Mouse (Mus musculus): ENCODE data around the gene Ccdc61.

The Ccdc61 gene

DNA sequence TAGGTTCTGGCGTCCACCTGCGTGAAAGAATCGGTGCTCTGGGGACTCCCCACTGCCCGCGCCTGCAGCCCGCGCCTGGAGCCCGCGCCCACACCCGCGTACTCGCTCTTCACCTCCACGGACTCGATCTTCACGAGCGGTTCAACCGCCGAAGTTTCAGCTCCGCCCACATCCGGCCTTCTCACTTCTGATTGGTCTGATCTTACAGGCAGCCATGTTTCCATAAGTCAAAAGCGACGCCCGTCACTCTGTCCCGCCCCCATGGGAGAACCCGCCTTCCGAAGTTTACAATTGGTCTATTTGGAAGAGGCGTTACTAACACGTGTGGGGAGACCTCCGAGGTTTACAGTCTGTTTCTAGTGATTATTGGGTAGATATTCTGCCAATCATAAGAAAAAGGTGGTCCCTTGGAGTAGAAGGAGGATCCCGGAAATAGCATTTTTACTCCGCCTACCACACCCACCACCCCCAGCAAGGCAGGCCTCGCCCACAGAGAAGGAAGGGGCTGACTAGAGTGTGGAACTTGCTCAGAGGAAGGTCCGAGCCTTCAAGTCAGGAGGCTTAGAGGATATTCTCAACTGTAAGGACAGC lies at the start of gene Ccdc61:
Gene Ccdc61, minus strand, starts transcription at position 175 of the 591 bp plus-strand sequence.
- DNase-seq = peak; percentile 96 to 98

GRCm38 (mm10) chr7:18959446-18959845 lies 49.2 kb upstream of the Ccdc61 start:
- DNase-seq = peak in 1 of 2 experiments; percentile 32

DNA sequence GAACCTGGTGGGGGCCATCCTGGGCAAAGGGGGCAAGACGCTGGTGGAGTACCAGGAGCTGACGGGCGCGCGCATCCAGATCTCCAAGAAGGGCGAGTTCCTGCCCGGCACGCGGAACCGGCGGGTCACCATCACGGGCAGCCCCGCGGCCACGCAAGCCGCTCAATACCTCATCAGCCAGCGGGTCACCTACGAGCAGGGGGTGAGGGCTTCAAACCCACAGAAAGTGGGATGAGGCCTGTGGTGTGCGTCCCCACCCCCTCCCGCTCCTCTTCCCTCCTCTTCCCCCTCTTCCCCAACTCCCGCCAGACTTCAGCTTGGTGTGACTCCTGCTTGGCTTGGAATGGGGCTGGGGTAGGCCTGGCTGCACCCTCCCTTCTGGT lies 48.2 kb upstream of the Ccdc61 start:
- peak; percentile 55 for DNase-seq

- peak; percentile 78 to 84 for DNase-seq
Measured at GRCm38 (mm10) chr7:18957569-18958383, 47.6 kb upstream of the Ccdc61 start.

DNA sequence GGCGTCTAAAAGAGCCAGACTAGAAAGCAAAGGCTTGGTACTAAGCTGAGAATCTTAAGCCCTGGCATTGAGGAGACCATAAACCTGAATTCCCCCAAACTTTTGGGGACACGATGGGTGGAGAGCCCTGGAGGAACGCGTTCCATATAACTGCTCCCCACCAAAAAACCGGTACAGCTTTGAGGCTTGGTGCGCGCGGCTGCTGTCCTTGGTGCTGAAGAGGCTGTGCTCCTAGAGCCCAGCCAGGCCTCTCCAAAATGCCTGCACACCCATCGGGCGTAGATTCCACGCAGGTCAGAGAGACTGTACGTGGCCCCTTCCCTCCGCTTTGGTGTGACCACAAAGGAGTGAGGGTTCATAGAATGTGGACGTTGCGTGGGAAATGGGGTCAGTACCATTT lies 41.2 kb upstream of the Ccdc61 start:
- DNase-seq = no peak

- DNase-seq = peak in 1 of 2 experiments; percentile 61
Measured at GRCm38 (mm10) chr7:18950523-18951315, 40.5 kb upstream of the Ccdc61 start.

DNA sequence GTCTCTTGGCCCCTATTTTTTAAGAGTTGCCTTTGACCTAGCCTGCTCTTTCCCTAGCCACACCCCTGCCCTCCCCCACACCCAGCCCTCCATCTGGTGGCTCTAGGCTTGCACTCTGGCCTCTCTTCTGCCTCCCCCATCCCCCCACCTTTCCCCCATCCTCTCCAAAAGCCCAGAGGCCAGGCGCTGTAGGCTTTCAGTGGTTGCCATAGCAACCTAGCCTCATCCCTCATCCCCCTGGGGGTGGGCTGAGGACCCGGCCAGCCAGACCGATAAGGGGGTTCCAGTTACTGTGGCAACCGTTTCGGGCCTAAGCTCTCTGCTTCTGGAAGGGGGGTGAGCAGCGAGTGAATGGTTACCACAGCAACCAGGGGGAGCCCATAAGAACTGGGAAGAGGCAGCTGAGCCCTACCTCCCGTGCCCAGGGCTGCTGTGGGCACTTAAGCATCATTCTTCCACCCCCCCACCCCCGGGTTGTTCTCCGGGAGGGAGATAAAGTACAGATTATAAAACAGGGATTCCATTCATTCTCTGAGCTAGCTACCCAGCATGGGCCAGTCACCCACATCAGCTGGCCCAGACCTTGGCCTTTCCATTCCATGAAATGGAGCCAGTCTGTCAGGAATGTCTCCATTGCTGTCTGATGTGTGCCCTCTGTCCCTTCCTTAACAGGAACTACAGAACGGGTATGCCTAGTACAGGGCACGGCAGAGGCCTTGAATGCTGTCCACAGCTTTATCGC lies 39.7 kb upstream of the Ccdc61 start:
- peak; percentile 64 to 78 for DNase-seq

- no peak for DNase-seq
Measured at GRCm38 (mm10) chr7:18948151-18948550, 37.9 kb upstream of the Ccdc61 start.

DNA sequence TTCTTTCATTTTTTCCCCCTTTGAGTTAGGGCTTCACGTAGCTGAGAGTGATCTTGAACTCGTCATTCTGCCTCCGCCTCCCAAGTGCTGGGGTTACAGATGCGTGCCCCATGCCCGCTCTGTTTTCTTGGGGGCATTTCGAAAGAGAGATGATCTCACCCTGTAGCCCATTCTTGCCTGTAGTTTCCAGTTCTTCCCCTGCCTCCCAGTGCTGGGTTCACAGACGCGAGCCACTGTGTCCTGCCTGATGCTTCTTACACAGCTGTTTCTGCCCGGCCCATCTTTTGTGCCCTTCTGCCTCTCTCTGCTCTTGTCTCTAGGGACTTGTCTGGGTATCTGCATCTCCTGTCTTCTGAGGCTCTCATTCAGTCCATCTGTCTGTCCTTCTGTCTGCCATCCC lies 32.6 kb upstream of the Ccdc61 start:
- DNase-seq = no peak

DNA sequence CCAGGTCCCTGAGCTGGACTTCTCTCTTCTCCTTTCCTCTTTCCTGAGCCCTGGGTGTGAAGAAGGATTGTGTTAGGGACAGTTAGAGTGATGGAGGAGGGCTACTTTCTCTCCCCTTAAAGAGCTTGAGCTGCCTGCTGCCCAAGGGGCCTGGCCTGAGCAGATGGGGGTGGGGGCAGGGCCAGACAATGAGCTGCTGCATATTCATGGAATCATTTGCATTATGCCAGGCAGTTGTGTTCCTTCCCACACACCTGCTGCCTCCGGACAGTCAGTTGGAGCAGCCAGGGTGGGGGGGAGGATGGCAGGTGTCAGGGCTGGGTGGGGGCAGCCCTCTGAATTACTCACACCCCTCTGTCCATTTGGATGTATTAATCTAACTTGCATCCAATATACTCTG lies 32.2 kb upstream of the Ccdc61 start:
- DNase-seq = peak; percentile 63 to 75

DNA sequence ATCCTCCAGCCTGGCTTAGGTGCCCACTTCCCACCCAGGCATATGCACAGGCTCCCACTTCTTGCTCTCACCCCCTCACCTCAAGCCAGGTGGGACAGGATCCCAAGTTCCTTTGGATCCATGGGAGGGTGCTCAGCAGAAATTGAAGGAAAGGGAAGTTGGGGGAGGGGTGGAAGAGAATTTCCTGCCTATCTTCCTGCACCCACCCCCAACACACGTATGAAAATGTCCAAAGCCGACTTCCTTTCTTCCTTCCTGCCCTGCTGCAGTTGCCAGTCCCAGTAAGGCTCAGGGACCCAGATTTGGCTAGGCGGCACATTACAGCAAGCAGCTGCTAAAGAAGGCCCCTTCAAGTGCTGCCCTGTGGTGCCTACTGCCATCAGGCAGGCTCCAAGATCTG lies 17.5 kb upstream of the Ccdc61 start:
- no peak for DNase-seq

- no peak for DNase-seq
Measured at GRCm38 (mm10) chr7:18926911-18927310, 16.7 kb upstream of the Ccdc61 start.

DNA sequence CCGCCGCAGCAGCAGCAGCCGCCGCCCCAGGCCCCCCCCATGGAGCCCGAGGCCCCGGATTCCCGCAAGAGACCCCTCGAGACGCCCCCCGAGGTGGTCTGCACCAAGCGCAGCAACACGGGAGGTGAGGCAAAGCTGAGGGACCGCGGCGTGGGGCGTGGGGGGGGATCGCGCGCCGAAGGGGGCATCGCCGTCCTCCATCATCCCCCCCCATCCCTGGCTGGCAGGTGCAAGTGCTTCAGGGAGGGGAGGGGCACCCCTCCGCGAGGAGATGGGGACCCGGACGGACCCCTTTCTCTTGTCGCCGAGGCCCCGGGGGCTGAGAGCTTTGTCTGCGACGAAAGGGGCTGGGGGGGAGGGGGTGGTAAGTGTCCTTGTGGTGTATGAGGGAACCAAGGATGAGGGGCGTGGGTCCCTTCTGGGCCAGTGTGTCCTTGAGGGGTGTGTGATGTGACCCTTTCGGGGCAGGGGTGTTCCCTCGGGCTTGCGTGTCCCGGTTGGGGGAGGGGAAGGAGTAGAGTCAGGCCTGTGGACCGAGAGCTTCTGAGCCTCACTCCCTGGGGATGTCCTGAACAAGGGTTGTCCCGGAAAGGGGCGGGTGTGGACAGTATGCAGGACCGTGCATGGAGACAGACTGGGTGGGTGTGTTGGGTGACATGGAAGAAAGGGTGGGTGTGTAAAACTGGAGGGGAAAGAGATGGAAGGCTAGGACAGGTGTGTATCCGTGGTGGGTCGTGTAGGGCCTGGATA lies 16.0 kb upstream of the Ccdc61 start:
- DNase-seq = peak; percentile 62 to 66

DNA sequence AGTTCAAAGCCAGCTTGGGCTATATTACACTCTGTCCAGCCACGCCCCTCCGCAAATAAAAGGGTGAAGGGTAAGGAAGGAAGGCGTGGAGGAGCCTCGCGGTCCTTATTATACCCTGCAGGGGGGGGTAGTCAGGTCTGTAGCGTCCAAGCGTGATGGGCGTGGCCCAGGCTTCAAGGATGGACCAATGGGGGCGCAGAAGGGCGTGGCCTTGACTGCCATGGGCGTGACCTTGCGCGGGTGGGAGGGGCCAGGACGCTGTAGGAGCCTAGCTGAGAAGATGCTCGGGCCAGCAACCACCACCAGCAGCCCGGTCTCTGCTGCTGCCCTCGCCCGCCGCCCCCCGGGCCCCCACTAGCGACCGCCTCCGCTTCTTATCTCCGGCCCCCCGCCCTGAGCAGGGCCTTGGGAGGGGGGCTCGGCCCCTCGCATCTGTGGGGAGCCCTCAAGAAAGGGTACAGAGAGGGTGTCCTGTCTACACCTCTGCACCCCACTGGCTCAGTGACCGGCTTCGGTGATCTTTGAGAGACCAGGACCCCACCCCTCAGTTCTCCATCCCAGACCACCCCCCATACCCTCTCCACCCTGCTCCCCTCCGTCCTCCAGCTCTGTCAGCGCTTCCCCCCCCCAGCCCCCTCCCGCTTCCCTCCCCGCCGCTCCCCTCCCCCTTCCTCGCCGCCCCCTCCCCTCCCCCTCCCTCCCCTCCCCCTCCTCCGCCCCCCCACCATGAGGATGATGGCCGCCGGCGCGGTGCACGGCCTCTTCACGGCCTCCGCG lies 15.1 kb upstream of the Ccdc61 start, which contains the start of gene Nova2:
Gene Nova2, plus strand, starts transcription at position 727 of the 777 bp plus-strand sequence.
- peak; percentile 98 for DNase-seq

- peak; percentile 51 to 65 for DNase-seq
Measured at GRCm38 (mm10) chr7:18924321-18924720, 14.1 kb upstream of the Ccdc61 start.

DNA sequence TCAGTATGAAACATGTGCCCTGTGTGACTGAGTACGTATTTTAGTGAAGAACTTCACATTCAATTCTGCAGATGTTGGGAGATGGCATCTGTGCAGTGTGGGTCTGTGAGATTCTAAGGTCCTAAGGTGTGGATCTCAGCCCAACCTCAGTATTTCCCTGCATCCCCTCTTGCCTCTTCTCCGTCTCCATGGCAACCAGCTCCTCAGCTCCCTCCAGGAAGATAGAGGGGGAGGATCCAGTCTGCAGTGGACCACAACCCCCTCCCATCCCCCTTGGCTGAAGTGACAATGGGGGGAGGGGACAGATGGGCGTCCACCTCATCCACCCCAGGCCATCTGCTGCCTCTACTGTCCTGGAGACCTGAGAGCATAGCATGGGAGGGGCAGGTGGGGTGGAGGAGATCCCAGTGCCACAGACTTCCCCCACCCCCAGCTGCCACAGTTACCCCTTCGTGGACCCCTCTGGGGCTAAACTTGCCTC lies 13.5 kb upstream of the Ccdc61 start:
- peak; percentile 76 to 78 for DNase-seq

GRCm38 (mm10) chr7:18923267-18923666 lies 13.1 kb upstream of the Ccdc61 start:
- no peak for DNase-seq

DNA sequence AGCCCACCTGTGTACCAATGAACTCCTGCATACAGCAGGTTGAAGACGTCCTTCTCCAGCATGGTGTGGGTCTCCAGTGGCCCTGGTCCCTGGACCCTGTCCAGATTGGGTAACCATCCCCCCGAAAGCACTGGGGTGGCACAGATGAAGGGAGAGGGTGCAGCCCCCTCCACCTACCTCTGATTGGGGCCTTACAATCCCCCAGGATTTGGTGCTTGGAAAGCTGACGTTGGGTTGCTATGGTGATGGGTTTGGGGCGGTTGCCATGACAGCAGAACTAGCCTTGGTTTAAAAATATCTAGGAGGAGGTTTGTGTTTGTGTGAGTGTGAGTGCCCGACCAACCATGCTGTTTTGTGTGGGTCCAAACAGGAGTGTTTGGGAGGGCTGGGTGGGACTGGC lies 12.6 kb upstream of the Ccdc61 start:
- peak; percentile 70 to 75 for DNase-seq

DNA sequence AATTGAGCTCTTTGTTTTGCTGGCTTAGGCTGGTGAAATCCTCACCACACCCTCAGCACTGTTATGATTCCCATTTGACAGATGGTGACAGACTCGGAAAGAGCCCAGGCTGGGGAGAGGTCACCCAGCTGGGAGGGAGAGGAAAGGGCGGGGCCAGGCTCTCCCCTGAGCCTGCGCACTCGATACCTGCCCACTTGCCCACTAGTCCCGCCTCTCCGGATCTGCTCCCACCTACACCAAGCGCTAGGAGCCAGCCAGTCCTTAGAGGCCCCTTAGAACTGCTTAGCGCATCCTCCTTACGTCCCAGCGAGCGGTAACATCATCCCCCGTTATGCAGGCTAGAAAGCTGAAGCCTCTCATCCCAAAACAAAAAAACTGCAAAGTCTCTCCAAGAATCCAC lies 10.9 kb upstream of the Ccdc61 start:
- DNase-seq = peak; percentile 75 to 79

DNA sequence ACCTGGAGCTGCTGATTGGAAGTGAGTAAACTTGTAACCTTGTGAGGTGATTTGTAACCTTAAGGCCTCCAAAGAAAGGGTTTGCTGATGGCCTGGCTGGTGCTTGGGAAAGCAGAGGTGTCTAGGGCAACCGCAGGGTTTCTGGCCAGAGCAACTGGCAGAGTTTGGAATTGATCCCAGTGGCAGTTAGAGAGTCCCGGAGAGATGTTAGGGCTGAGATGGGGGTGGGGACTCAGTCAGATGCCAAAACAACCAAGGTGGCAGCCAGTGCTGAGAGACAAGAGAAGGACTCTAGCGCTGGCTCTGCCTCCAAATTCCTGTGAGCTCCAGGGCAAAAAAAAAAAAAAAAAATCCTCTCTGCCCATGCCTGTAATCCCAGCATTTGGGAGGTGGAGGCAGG lies 7.7 kb upstream of the Ccdc61 start:
- DNase-seq = peak in 1 of 2 experiments; percentile 34

- DNase-seq = no peak
Measured at GRCm38 (mm10) chr7:18916254-18916653, 6.0 kb upstream of the Ccdc61 start.
